Mouse (Mus musculus): ENCODE results near the gene Ftsj1. TPM values are rescaled to one million over a fixed set of nuclear protein-coding genes. Genes with fewer than 3 reads are reported as not detected.

The Ftsj1 gene
- polyA plus RNA-seq, 1 experiment = 4.6 TPM

GRCm38 (mm10) chrX:8253711-8254110 is 1.5 kb upstream of the Ftsj1 start:
- H3K36me3 ChIP-seq (replicated peaks; ENCODE audit: low read length) = peaks cover 18% of the 10 kb centered on the region
- H3K9me3 ChIP-seq = no peaks in the 10 kb centered on the region
- peaks cover 20% of the 10 kb centered on the region for H3K4me1 ChIP-seq
- H3K4me3 ChIP-seq (replicated peaks) = no peak overlapping the region
- TF ChIP-seq FLI1 (IDR thresholded peaks at IDR 0.05; ENCODE audit: low read length) (no peak), GATA1 (IDR thresholded peaks at IDR 0.05; ENCODE audit: borderline replicate concordance, low read length) (no peak)
- no peaks in the 10 kb centered on the region for H3K27me3 ChIP-seq (replicated peaks)

- TF ChIP-seq GATA1 (IDR thresholded peaks at IDR 0.05; ENCODE audit: borderline replicate concordance, low read length) (no peak), FLI1 (IDR thresholded peaks at IDR 0.05; ENCODE audit: low read length) (no peak)
- Histone ChIP-seq H3K27me3 (replicated peaks) (no peaks in the 10 kb centered on the region), H3K4me3 (replicated peaks) (peak overlapping the region; percentile 96)
Measured at GRCm38 (mm10) chrX:8251789-8252333, 345 bp downstream of the Ftsj1 start.

GRCm38 (mm10) chrX:8248542-8249120 is 3.6 kb downstream of the Ftsj1 start:
- Histone ChIP-seq H3K4me3 (replicated peaks) (no peak overlapping the region), H3K27me3 (replicated peaks) (no peaks in the 10 kb centered on the region), H3K9me3 (no peaks in the 10 kb centered on the region), H3K36me3 (replicated peaks; ENCODE audit: low read length) (peaks cover 44% of the 10 kb centered on the region), H3K4me1 (peaks cover 15% of the 10 kb centered on the region)
- TF ChIP-seq FLI1 (IDR thresholded peaks at IDR 0.05; ENCODE audit: low read length) (no peak), GATA1 (IDR thresholded peaks at IDR 0.05; ENCODE audit: borderline replicate concordance, low read length) (no peak)

More at GRCm38 (mm10) chrX:8251789-8252333, 345 bp downstream of the Ftsj1 start:
- Histone ChIP-seq H3K36me3 (replicated peaks; ENCODE audit: low read length) (peaks cover 24% of the 10 kb centered on the region), H3K4me1 (peaks cover 20% of the 10 kb centered on the region), H3K9me3 (no peaks in the 10 kb centered on the region)

- TF ChIP-seq GATA1 (IDR thresholded peaks at IDR 0.05; ENCODE audit: borderline replicate concordance, low read length) (no peak), FLI1 (IDR thresholded peaks at IDR 0.05; ENCODE audit: low read length) (no peak)
- H3K4me1 ChIP-seq = peaks cover 15% of the 10 kb centered on the region
- H3K27me3 ChIP-seq (replicated peaks) = no peaks in the 10 kb centered on the region
- no peaks in the 10 kb centered on the region for H3K9me3 ChIP-seq
- H3K36me3 ChIP-seq (replicated peaks; ENCODE audit: low read length) = peaks cover 48% of the 10 kb centered on the region
- no peak overlapping the region for H3K4me3 ChIP-seq (replicated peaks)
Measured at GRCm38 (mm10) chrX:8247680-8248079, 4.5 kb downstream of the Ftsj1 start.

GRCm38 (mm10) chrX:8238804-8239395 is 13.3 kb downstream of the Ftsj1 start:
- Histone ChIP-seq H3K4me3 (replicated peaks) (no peak overlapping the region), H3K9me3 (no peaks in the 10 kb centered on the region), H3K36me3 (replicated peaks; ENCODE audit: low read length) (peaks cover 24% of the 10 kb centered on the region), H3K4me1 (no peaks in the 10 kb centered on the region; the same call in 1 of the 2 replicates), H3K27me3 (replicated peaks) (no peaks in the 10 kb centered on the region)
- TF ChIP-seq FLI1 (IDR thresholded peaks at IDR 0.05; ENCODE audit: low read length) (no peak), GATA1 (IDR thresholded peaks at IDR 0.05; ENCODE audit: borderline replicate concordance, low read length) (no peak)

- H3K4me1 ChIP-seq = no peaks in the 10 kb centered on the region
- H3K9me3 ChIP-seq = no peaks in the 10 kb centered on the region
- peaks cover 18% of the 10 kb centered on the region for H3K36me3 ChIP-seq (replicated peaks; ENCODE audit: low read length)
- H3K27me3 ChIP-seq (replicated peaks) = no peaks in the 10 kb centered on the region
- TF ChIP-seq FLI1 (IDR thresholded peaks at IDR 0.05; ENCODE audit: low read length) = no peak
- TF ChIP-seq GATA1 (IDR thresholded peaks at IDR 0.05; ENCODE audit: borderline replicate concordance, low read length) = no peak
- no peak overlapping the region for H3K4me3 ChIP-seq (replicated peaks)
Measured at GRCm38 (mm10) chrX:8236704-8237103, 15.5 kb downstream of the Ftsj1 start.

- TF ChIP-seq GATA1 (IDR thresholded peaks at IDR 0.05; ENCODE audit: borderline replicate concordance, low read length) (no peak), FLI1 (IDR thresholded peaks at IDR 0.05; ENCODE audit: low read length) (no peak)
- H3K27me3 ChIP-seq (replicated peaks) = no peaks in the 10 kb centered on the region
Measured at GRCm38 (mm10) chrX:8233602-8234001, 18.6 kb downstream of the Ftsj1 start.

GRCm38 (mm10) chrX:8230272-8230671 is 21.9 kb downstream of the Ftsj1 start:
- Histone ChIP-seq H3K9me3 (peaks cover 5% of the 10 kb centered on the region; the same call in 1 of the 2 replicates), H3K4me3 (replicated peaks) (no peak overlapping the region), H3K27me3 (replicated peaks) (no peaks in the 10 kb centered on the region), H3K36me3 (replicated peaks; ENCODE audit: low read length) (no peaks in the 10 kb centered on the region), H3K4me1 (0 out of 2 replicates have a peak, but pooled peaks cover 3% of the 10 kb centered on the region)
- TF ChIP-seq FLI1 (IDR thresholded peaks at IDR 0.05; ENCODE audit: low read length) = no peak
- no peak for TF ChIP-seq GATA1 (IDR thresholded peaks at IDR 0.05; ENCODE audit: borderline replicate concordance, low read length)

More at GRCm38 (mm10) chrX:8233602-8234001, 18.6 kb downstream of the Ftsj1 start:
- Histone ChIP-seq H3K9me3 (peaks cover 5% of the 10 kb centered on the region; the same call in 1 of the 2 replicates), H3K4me1 (no peaks in the 10 kb centered on the region), H3K4me3 (replicated peaks) (no peak overlapping the region), H3K36me3 (replicated peaks; ENCODE audit: low read length) (no peaks in the 10 kb centered on the region)

- Histone ChIP-seq H3K4me3 (replicated peaks) (no peak overlapping the region), H3K4me1 (peaks cover 3% of the 10 kb centered on the region; the same call in 1 of the 2 replicates), H3K9me3 (0 out of 2 replicates have a peak, but pooled peaks cover 3% of the 10 kb centered on the region), H3K27me3 (replicated peaks) (peaks cover 13% of the 10 kb centered on the region), H3K36me3 (replicated peaks; ENCODE audit: low read length) (no peaks in the 10 kb centered on the region)
- TF ChIP-seq FLI1 (IDR thresholded peaks at IDR 0.05; ENCODE audit: low read length) = no peak
Measured at GRCm38 (mm10) chrX:8223473-8223872, 28.7 kb downstream of the Ftsj1 start.
